Mouse (Mus musculus): ENCODE results near the gene Pard3. TPM values are rescaled to one million over a fixed set of nuclear protein-coding genes. Genes with fewer than 3 reads are reported as not detected.

Pard3 gene
- polyA plus RNA-seq, 1 experiment from 2014 or later: 16.5 TPM

- Histone ChIP-seq H3K4me1 (ENCODE audit: control insufficient read depth, insufficient read depth, low read length) (peaks cover 11% of the 10 kb centered on the region), H3K9me3 (replicated peaks; ENCODE audit: control insufficient read depth, low read length) (no peaks in the 10 kb centered on the region), H3K9ac (ENCODE audit: low read length) (no peak overlapping the region), H3K36me3 (ENCODE audit: control insufficient read depth, insufficient read depth, low read length) (no peaks in the 10 kb centered on the region), H3K4me3 (ENCODE audit: low read depth, low read length) (no peak overlapping the region), H3K4me2 (ENCODE audit: low read length) (no peak overlapping the region), H3K27ac (ENCODE audit: low read depth, low read length) (no peak overlapping the region), H3K27me3 (replicated peaks; ENCODE audit: control insufficient read depth, insufficient read depth, low read length) (no peaks in the 10 kb centered on the region)
- DNase-seq (ENCODE audit: low spot score) (no peak), ATAC-seq (no peak)
- WGBS: 83% methylated on average over 14 of the region's 15 CpGs
Observed at GRCm38 (mm10) chr8:127229325-127230232, 165.9 kb downstream of the Pard3 start.

- Histone ChIP-seq H3K27me3 (replicated peaks; ENCODE audit: control insufficient read depth, insufficient read depth, low read length) (no peaks in the 10 kb centered on the region), H3K4me3 (ENCODE audit: low read depth, low read length) (no peak overlapping the region), H3K27ac (ENCODE audit: low read depth, low read length) (no peak overlapping the region), H3K9me3 (replicated peaks; ENCODE audit: control insufficient read depth, low read length) (no peaks in the 10 kb centered on the region), H3K9ac (ENCODE audit: low read length) (no peak overlapping the region), H3K36me3 (ENCODE audit: control insufficient read depth, insufficient read depth, low read length) (no peaks in the 10 kb centered on the region), H3K4me1 (ENCODE audit: control insufficient read depth, insufficient read depth, low read length) (peaks cover 11% of the 10 kb centered on the region), H3K4me2 (ENCODE audit: low read length) (no peak overlapping the region)
- ATAC-seq (no peak), DNase-seq (ENCODE audit: low spot score) (peak; percentile 31)
- WGBS: 39% methylated on average over 8 of the region's 8 CpGs
Observed at GRCm38 (mm10) chr8:127230233-127230595, 166.5 kb downstream of the Pard3 start.

GRCm38 (mm10) chr8:127243351-127243750, 179.7 kb downstream of the Pard3 start:
- no peak overlapping the region for H3K4me2 ChIP-seq (ENCODE audit: low read length)
- no peak overlapping the region for H3K9ac ChIP-seq (ENCODE audit: low read length)
- no peaks in the 10 kb centered on the region for H3K4me1 ChIP-seq (ENCODE audit: control insufficient read depth, insufficient read depth, low read length)
- no peak overlapping the region for H3K27ac ChIP-seq (ENCODE audit: low read depth, low read length)
- WGBS: 94% methylated on average over 4 of the region's 4 CpGs
- H3K36me3 ChIP-seq (ENCODE audit: control insufficient read depth, insufficient read depth, low read length): no peaks in the 10 kb centered on the region
- H3K9me3 ChIP-seq (replicated peaks; ENCODE audit: control insufficient read depth, low read length): no peaks in the 10 kb centered on the region
- no peak overlapping the region for H3K4me3 ChIP-seq (ENCODE audit: low read depth, low read length)
- DNase-seq (ENCODE audit: low spot score) (no peak), ATAC-seq (no peak)
- H3K27me3 ChIP-seq (replicated peaks; ENCODE audit: control insufficient read depth, insufficient read depth, low read length): no peaks in the 10 kb centered on the region

GRCm38 (mm10) chr8:127243841-127244240, 180.1 kb downstream of the Pard3 start:
- no peak for DNase-seq (ENCODE audit: low spot score)

GRCm38 (mm10) chr8:127250746-127251145, 187.1 kb downstream of the Pard3 start:
- no peaks in the 10 kb centered on the region for H3K27me3 ChIP-seq (replicated peaks; ENCODE audit: control insufficient read depth, insufficient read depth, low read length)
- H3K9ac ChIP-seq (ENCODE audit: low read length): no peak overlapping the region
- H3K36me3 ChIP-seq (ENCODE audit: control insufficient read depth, insufficient read depth, low read length): no peaks in the 10 kb centered on the region
- ATAC-seq (no peak), DNase-seq (ENCODE audit: low spot score) (no peak)
- H3K27ac ChIP-seq (ENCODE audit: low read depth, low read length): no peak overlapping the region
- 67% methylated on average over 4 of the region's 4 CpGs for WGBS
- H3K4me2 ChIP-seq (ENCODE audit: low read length): no peak overlapping the region
- no peak overlapping the region for H3K4me3 ChIP-seq (ENCODE audit: low read depth, low read length)
- no peaks in the 10 kb centered on the region for H3K4me1 ChIP-seq (ENCODE audit: control insufficient read depth, insufficient read depth, low read length)
- H3K9me3 ChIP-seq (replicated peaks; ENCODE audit: control insufficient read depth, low read length): no peaks in the 10 kb centered on the region

More at GRCm38 (mm10) chr8:127243841-127244240, 180.1 kb downstream of the Pard3 start:
- no peak for ATAC-seq
- Histone ChIP-seq H3K4me2 (ENCODE audit: low read length) (no peak overlapping the region), H3K9ac (ENCODE audit: low read length) (no peak overlapping the region), H3K36me3 (ENCODE audit: control insufficient read depth, insufficient read depth, low read length) (no peaks in the 10 kb centered on the region), H3K4me1 (ENCODE audit: control insufficient read depth, insufficient read depth, low read length) (no peaks in the 10 kb centered on the region), H3K27me3 (replicated peaks; ENCODE audit: control insufficient read depth, insufficient read depth, low read length) (no peaks in the 10 kb centered on the region), H3K9me3 (replicated peaks; ENCODE audit: control insufficient read depth, low read length) (no peaks in the 10 kb centered on the region), H3K27ac (ENCODE audit: low read depth, low read length) (no peak overlapping the region), H3K4me3 (ENCODE audit: low read depth, low read length) (no peak overlapping the region)
- 81% methylated on average over 11 of the region's 11 CpGs for WGBS

GRCm38 (mm10) chr8:127251476-127251875, 187.8 kb downstream of the Pard3 start:
- Histone ChIP-seq H3K9ac (ENCODE audit: low read length) (no peak overlapping the region), H3K27me3 (replicated peaks; ENCODE audit: control insufficient read depth, insufficient read depth, low read length) (no peaks in the 10 kb centered on the region)
- WGBS: 92% methylated on average over 3 of the region's 3 CpGs

GRCm38 (mm10) chr8:127251985-127252384, 188.3 kb downstream of the Pard3 start:
- no peaks in the 10 kb centered on the region for H3K36me3 ChIP-seq (ENCODE audit: control insufficient read depth, insufficient read depth, low read length)
- ATAC-seq (no peak), DNase-seq (ENCODE audit: low spot score) (no peak)
- 80% methylated on average over 13 of the region's 13 CpGs for WGBS
- no peak overlapping the region for H3K4me2 ChIP-seq (ENCODE audit: low read length)
- H3K27me3 ChIP-seq (replicated peaks; ENCODE audit: control insufficient read depth, insufficient read depth, low read length): no peaks in the 10 kb centered on the region
- H3K27ac ChIP-seq (ENCODE audit: low read depth, low read length): no peak overlapping the region
- H3K9ac ChIP-seq (ENCODE audit: low read length): no peak overlapping the region
- H3K9me3 ChIP-seq (replicated peaks; ENCODE audit: control insufficient read depth, low read length): no peaks in the 10 kb centered on the region
- H3K4me1 ChIP-seq (ENCODE audit: control insufficient read depth, insufficient read depth, low read length): no peaks in the 10 kb centered on the region
- H3K4me3 ChIP-seq (ENCODE audit: low read depth, low read length): no peak overlapping the region

More at GRCm38 (mm10) chr8:127251476-127251875, 187.8 kb downstream of the Pard3 start:
- Histone ChIP-seq H3K9me3 (replicated peaks; ENCODE audit: control insufficient read depth, low read length) (no peaks in the 10 kb centered on the region), H3K4me2 (ENCODE audit: low read length) (no peak overlapping the region), H3K4me1 (ENCODE audit: control insufficient read depth, insufficient read depth, low read length) (no peaks in the 10 kb centered on the region), H3K27ac (ENCODE audit: low read depth, low read length) (no peak overlapping the region), H3K36me3 (ENCODE audit: control insufficient read depth, insufficient read depth, low read length) (no peaks in the 10 kb centered on the region), H3K4me3 (ENCODE audit: low read depth, low read length) (no peak overlapping the region)
- no peak for DNase-seq (ENCODE audit: low spot score)
- no peak for ATAC-seq

- H3K27me3 ChIP-seq (replicated peaks; ENCODE audit: control insufficient read depth, insufficient read depth, low read length): no peaks in the 10 kb centered on the region
- ATAC-seq: no peak
- no peaks in the 10 kb centered on the region for H3K4me1 ChIP-seq (ENCODE audit: control insufficient read depth, insufficient read depth, low read length)
- H3K9ac ChIP-seq (ENCODE audit: low read length): no peak overlapping the region
- H3K4me3 ChIP-seq (ENCODE audit: low read depth, low read length): no peak overlapping the region
- H3K4me2 ChIP-seq (ENCODE audit: low read length): no peak overlapping the region
- WGBS: 75% methylated on average over 7 of the region's 7 CpGs
- no peak overlapping the region for H3K27ac ChIP-seq (ENCODE audit: low read depth, low read length)
- no peaks in the 10 kb centered on the region for H3K9me3 ChIP-seq (replicated peaks; ENCODE audit: control insufficient read depth, low read length)
- no peaks in the 10 kb centered on the region for H3K36me3 ChIP-seq (ENCODE audit: control insufficient read depth, insufficient read depth, low read length)
- DNase-seq (ENCODE audit: low spot score): no peak
Observed at GRCm38 (mm10) chr8:127254625-127255024, 190.9 kb downstream of the Pard3 start.

GRCm38 (mm10) chr8:127257086-127257485, 193.4 kb downstream of the Pard3 start:
- H3K4me2 ChIP-seq (ENCODE audit: low read length): no peak overlapping the region
- 85% methylated on average over 3 of the region's 3 CpGs for WGBS
- H3K36me3 ChIP-seq (ENCODE audit: control insufficient read depth, insufficient read depth, low read length): no peaks in the 10 kb centered on the region
- H3K4me3 ChIP-seq (ENCODE audit: low read depth, low read length): no peak overlapping the region
- no peaks in the 10 kb centered on the region for H3K4me1 ChIP-seq (ENCODE audit: control insufficient read depth, insufficient read depth, low read length)
- no peak for DNase-seq (ENCODE audit: low spot score)
- no peak for ATAC-seq
- H3K9me3 ChIP-seq (replicated peaks; ENCODE audit: control insufficient read depth, low read length): no peaks in the 10 kb centered on the region
- no peak overlapping the region for H3K9ac ChIP-seq (ENCODE audit: low read length)
- H3K27me3 ChIP-seq (replicated peaks; ENCODE audit: control insufficient read depth, insufficient read depth, low read length): no peaks in the 10 kb centered on the region
- no peak overlapping the region for H3K27ac ChIP-seq (ENCODE audit: low read depth, low read length)

Measured in forebrain, embryonic 14.5 days (tissue).